Mouse (Mus musculus): ENCODE data around the gene Ppef2.
A peak's percentile ranks its signal among the peaks of the same experiment; 100 is the strongest.

The Ppef2 gene

DNA sequence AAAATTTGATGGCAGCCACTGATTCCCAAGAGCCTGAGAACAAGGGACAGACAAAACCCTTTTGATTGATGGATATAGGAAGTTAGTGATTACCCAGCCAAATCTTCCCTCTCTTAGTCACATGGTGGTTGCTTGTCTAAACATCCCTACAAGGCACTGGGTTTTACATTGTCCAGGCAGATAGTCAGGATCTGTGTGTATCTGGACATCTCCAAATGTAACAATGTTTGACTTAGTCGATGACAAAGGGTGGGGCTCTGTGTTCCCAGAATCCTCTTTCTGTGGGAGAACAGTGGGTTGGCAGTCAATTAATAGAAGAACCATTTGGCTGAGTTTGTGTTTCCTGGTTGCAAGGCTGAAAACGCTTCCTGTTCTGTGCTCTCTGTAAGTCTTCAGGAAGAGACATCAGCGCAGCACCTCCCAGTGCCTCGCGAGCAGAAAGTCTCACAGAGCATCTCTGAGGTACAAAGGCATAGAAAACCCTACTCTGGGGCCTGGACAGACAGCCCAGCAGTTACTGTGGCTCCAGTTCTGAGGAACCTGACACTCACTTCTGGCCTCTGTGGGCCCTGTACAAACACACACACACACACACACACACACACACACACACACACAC is 21.0 kb downstream of the Ppef2 start:
- DNase-seq = no peak

DNA sequence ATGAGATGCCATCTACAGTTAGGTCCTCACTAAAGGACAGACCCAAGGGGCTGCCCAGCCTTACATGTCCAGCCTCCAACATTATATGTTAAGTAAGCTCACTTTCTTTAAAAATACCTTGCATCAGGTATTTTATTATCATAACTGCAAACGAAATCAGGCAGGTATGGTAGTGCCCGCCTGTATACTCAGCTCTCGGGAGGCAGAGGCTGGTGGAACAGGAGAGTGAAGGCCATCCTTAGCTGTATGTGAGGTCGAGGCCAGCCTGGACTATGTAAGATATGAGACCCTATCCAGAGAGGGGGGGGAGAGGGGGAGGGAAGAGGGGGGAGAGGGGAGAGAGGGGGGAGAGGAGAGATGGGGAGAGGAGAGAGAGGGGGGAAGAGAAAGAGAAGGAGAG is 22.7 kb downstream of the Ppef2 start:
- no peak for DNase-seq

- no peak for DNase-seq
Observed at GRCm38 (mm10) chr5:92231836-92232235, 24.2 kb downstream of the Ppef2 start.

DNA sequence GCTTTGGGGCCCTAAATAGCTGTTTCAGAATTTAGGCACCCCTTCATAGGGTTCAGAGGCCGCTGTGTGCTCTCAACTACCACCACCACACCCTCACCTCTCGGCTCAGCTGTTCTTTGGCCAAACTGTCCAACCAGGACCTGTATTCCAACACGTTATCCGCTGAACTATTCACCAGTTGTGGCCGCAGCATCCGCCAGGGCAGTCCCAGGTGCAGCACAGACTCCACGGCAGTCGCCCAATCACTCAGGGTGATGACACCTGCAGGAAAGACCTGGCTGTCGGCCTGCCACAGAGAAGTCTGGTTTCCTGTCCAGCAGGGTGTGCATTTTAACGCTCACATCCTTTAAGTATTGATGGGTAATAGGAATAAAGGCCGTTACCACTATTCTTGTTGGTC is 25.8 kb downstream of the Ppef2 start:
- DNase-seq = no peak

- no peak for DNase-seq
Observed at GRCm38 (mm10) chr5:92229514-92229913, 26.6 kb downstream of the Ppef2 start.

DNA sequence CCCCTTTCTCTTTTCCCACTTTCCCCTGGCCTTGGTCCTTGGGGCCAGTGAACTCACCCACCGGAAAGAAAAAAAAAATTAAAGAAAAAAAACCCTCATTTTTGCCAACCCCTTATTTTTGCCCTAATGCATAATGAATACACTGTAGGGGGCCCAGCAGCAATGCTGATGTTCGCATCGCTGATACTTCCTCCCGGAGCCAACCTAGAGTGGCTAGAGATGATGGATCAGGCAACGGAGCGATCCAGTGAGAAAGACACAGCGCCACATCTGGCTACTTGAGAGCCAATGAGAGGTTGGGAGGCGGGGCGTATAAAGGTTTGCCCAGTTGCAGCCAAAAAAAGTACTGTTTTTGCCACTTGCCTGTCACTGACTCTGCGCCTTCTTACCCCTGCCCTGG is 27.3 kb downstream of the Ppef2 start:
- DNase-seq = no peak

GRCm38 (mm10) chr5:92227782-92228181 is 28.3 kb downstream of the Ppef2 start:
- no peak for DNase-seq

GRCm38 (mm10) chr5:92220287-92220902 is 35.7 kb downstream of the Ppef2 start:
- DNase-seq = no peak

DNA sequence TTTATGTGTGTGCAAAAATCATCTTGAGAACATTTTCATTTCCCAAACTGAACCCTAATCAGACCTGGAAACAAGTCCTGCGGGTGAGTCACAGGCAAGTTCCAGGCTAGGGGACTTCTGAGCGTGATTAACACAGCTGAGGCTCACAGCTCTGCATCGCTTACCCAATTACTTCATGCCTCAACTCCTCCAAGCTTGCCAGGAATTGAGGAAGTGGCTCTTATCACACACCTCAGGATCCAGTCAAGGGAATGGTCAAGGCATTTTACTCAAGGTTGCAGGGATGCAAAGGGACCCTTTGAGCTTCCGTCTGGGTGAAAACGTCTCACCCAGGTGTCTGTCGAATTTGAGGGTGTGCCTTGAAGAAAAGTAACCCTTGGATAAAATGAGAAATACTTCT is 36.3 kb downstream of the Ppef2 start:
- DNase-seq = no peak

DNA sequence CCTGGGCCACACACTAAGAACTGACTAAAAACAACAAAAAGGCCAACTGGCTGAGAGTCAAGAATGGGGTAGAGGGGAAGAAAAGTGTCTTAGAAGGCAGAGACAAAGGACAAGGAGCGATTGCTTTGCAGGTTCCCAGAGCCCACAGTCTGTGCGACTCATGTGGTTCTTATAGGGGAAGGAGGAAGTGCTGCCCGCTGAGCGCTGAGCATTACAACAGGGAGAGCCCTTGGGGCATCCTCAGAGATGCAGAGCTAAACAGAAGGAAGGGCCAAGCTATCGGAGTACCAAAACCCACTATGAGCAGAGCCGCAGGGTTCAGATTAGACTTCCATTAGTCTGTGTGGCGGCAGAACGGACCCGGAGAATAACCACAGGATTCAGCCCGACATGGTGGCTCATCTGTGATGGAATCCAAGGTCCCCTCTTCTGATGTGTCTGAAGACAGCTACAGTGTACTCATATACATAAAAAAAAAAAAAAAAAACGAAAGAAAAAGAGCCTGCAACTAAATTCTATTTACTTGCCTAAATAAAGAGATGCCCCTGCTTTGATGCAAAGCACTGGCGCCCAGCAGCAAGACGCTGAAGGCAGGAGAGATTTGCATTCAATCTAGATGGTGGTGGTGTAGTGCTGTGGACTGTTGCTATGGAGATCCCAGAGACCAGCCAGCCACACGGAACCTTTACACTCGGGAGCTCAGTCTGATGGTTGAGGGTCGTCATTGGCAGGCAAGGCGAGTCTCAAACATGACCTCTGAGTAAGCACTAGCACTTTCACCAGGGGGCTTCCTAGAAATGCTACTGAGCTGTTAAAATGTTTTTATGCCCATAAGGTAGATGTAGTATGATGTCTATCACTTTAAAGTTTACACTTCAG is 36.9 kb downstream of the Ppef2 start:
- no peak for DNase-seq

- no peak for DNase-seq
Observed at GRCm38 (mm10) chr5:92215308-92215707, 40.8 kb downstream of the Ppef2 start, which contains the start of gene U90926. TSS of gene U90926 (minus strand) at chr5:92215408.

DNA sequence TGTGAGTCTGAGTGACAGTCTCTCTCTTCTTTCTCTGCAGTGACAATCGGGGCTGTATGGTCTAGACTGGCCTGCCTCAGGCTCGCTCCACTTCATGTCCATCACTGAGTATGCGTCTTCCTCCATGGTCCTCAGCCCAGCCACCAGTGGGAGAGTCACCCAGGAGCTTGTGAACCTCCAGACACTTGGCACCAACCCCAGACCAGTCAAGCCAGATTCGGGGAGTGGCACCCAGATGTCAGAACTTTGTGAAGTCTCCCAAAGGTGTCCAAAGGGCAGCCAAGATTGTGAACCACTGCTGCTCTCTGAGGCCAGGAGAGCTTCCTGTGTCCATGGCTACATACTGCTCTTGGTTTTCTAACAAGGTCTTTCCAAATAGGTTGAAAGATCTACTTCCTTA is 43.8 kb downstream of the Ppef2 start:
- DNase-seq = no peak

DNA sequence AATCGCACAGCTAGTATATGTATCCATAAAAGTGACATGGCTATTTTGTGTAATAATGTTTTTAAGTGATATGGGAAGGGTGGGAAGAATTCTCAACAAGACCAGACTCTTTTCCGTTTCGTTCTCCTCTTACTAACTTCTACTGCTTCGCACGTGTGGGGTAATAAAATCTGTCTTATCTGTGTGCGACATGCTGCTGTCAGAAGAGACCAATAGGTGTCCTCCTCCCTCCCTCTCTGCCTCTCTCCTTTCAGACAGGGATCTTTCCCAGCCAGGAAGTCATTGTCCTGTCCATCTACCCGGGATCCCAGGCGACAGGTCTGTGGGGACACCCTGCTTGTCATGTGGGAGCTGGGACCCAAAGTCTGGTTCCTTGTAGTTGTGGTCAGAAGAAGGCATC is 45.9 kb downstream of the Ppef2 start:
- no peak for DNase-seq

GRCm38 (mm10) chr5:92206121-92206520 is 50.0 kb downstream of the Ppef2 start:
- no peak for DNase-seq

DNA sequence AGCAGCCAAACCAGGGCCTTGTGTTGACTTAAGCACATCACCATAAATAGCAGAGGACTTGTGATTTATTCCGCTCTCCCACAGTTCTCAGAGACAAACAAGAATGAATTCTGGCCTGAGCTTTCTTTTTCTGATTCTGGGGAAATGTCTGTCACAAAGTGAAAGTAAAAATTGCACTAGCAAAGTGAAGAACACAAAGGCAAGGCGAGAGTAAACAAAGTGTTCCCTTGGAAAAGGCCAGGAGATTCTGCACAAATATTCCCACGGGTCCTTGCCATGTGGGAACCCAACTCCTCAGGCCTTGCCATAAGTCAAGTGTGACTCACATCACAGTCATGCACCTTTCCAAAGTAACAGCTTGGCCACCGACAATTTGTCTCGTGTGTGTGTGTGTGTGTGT is 50.4 kb downstream of the Ppef2 start:
- DNase-seq = peak; percentile 20

GRCm38 (mm10) chr5:92205184-92205583 is 50.9 kb downstream of the Ppef2 start:
- DNase-seq = no peak

GRCm38 (mm10) chr5:92204162-92205036 is 51.7 kb downstream of the Ppef2 start:
- DNase-seq = no peak

- no peak for DNase-seq
Observed at GRCm38 (mm10) chr5:92198266-92198665, 57.8 kb downstream of the Ppef2 start.

DNA sequence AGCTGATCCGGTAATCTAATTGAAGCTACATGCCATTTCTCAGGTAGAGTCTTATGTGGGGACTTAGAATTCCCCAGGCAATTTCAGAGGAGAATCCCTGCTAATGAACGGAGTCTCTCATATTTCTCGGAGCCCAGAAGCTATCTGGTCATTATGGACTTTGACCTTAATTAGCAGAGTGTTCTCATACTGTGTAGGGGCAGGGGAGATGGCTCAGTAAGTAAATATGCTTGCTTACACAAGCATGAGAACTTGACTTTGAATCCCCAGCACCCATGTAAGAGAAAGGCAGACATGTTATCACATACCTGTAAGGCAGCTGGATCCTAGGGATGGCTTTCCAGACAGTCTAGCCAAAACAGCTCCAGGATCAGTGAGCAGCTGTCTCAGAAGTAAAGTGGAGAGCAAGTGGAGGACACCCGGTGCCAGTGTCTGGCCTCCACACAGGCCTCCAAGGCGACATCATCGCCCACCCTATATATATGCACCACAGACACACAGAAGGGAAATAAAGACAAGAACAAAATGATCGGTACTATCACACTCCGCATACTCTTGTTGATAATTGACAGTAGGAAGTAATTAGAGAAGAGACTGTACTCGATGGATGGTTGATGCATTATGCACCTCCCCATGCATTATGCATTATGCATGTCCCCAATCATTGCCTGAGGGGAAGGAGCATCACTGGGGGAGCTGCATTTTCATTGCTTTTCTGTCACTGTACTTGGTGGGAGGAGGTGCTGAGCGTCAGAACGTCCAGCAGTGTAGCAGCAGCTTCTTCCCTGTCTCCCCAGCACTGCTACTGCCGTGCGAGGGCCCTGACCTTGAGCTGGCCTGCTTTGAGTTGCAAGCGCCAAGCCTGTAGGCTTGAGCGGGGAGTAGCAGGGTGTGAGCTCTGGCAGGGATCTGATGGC is 58.9 kb downstream of the Ppef2 start:
- no peak for DNase-seq

GRCm38 (mm10) chr5:92195716-92196115 is 60.4 kb downstream of the Ppef2 start:
- DNase-seq = peak; percentile 48

DNA sequence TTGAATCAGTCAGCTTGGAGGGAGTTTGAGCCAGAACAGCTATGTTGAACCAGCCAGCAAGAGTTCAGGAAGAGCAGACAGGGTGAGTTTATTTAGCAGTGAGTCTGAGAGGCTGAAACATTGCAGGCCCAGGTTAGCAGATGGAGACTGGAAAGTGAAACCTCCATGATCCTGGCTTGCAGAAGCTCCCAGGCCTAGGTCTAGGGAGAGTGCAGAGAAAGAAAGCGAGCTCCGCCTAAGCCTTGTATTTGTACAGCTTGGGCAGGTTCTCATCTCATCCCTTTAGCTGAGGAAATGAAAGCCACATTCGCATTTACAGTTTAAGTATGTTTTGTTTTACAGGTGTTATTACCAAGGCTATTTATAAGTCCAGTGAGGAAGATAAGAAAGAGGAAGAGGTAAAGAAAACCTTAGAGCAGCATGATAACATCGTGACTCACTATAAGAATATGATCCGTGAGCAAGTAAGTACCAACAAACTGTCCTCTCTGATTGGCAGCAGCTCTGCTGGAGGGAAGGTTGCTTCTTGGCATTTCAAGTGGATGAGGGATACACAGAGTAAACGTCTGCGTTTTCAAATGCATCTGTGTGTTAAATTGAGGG is 67.1 kb downstream of the Ppef2 start:
- no peak for DNase-seq

Data from lung, postnatal 14 days (tissue).